Mouse (Mus musculus) retina, adult 2 months (tissue): Measurements from ENCODE around the gene Pole2.

Experiments used
- DNase-seq: peaks from one replicate; pipeline ENCODE4 v3.0.0-alpha.2; 2012; ENCODE audit warnings: low read depth, low spot score

Gene Pole2

GRCm38 (mm10) chr12:69210056-69210979 is 17.7 kb downstream of the Pole2 start:
- DNase-seq: no peak

GRCm38 (mm10) chr12:69208520-69208919 is 19.5 kb downstream of the Pole2 start:
- no peak for DNase-seq

GRCm38 (mm10) chr12:69207926-69208325 is 20.1 kb downstream of the Pole2 start:
- no peak for DNase-seq

GRCm38 (mm10) chr12:69207396-69207795 is 20.6 kb downstream of the Pole2 start:
- no peak for DNase-seq

GRCm38 (mm10) chr12:69204052-69204833 is 23.8 kb downstream of the Pole2 start, which contains the start of gene Gm49384:
Gene Gm49384, minus strand, starts transcription at chr12:69204267.
- no peak for DNase-seq

- no peak for DNase-seq
Measured at GRCm38 (mm10) chr12:69198985-69199384, 29.0 kb downstream of the Pole2 start.

- DNase-seq: peak; percentile 16
Measured at GRCm38 (mm10) chr12:69198164-69198535, 29.8 kb downstream of the Pole2 start, which contains the start of gene Dnaaf2. Gene Dnaaf2, minus strand, starts transcription at chr12:69198429.

- peak; percentile 2 for DNase-seq
Measured at GRCm38 (mm10) chr12:69197378-69198163, 30.4 kb downstream of the Pole2 start.

GRCm38 (mm10) chr12:69196444-69197377 is 31.3 kb downstream of the Pole2 start, which contains the start of gene Gm49383:
Gene Gm49383, minus strand, starts transcription at chr12:69197104.
- DNase-seq: peak; percentile 67

- DNase-seq: no peak
Measured at GRCm38 (mm10) chr12:69192637-69193036, 35.4 kb downstream of the Pole2 start.

- DNase-seq: no peak
Measured at GRCm38 (mm10) chr12:69191396-69191795, 36.6 kb downstream of the Pole2 start.

- DNase-seq: no peak
Measured at GRCm38 (mm10) chr12:69190522-69190921, 37.5 kb downstream of the Pole2 start.

GRCm38 (mm10) chr12:69190074-69190473 is 37.9 kb downstream of the Pole2 start:
- no peak for DNase-seq

- DNase-seq: no peak
Measured at GRCm38 (mm10) chr12:69186811-69187471, 41.1 kb downstream of the Pole2 start.

GRCm38 (mm10) chr12:69185371-69185770 is 42.6 kb downstream of the Pole2 start:
- DNase-seq: no peak

GRCm38 (mm10) chr12:69184342-69185295 is 43.4 kb downstream of the Pole2 start:
- DNase-seq: no peak

- peak; percentile 96 for DNase-seq
Measured at GRCm38 (mm10) chr12:69183583-69184308, 44.2 kb downstream of the Pole2 start, which contains the start of the genes Rpl36al and Mgat2. Gene Rpl36al, minus strand, starts transcription at chr12:69184083. Gene Mgat2, plus strand, starts transcription at chr12:69184157.

GRCm38 (mm10) chr12:69181800-69182199 is 46.2 kb downstream of the Pole2 start:
- no peak for DNase-seq
